Comparison of ENCODE assay signal across 29 mouse cellular contexts in genomic region chr4:53660711-53661110, GRCm38 (mm10). TPM values are rescaled to one million over a fixed set of nuclear protein-coding genes. Genes with fewer than 3 reads are reported as not detected.
DNase-seq lines count a peak whose midpoint lies in the region; ATAC-seq and TF ChIP-seq lines count a peak whose summit lies in the region.
"Had no signal": no experiment of that assay in that cellular context is flagged by ENCODE, and none has a peak within 500 bp of the region (broad histone marks: within the 10 kb centered on the region; RNA-seq: fewer than 3 reads in every experiment).

No protein-coding gene starts in this region.

- no peak overlapping the region for H3K4me2 ChIP-seq in liver, embryonic 11.5 days
- H3K4me2 ChIP-seq in liver, embryonic 14.5 days (ENCODE audit: low read depth) = no peak overlapping the region
- H3K4me2 ChIP-seq: embryonic facial prominence, embryonic 12.5 days; forebrain, embryonic 12.5 days had no signal

- H3K36me3 ChIP-seq in liver, embryonic 11.5 days (ENCODE audit: control insufficient read depth, insufficient read depth, low read length) = no peaks in the 10 kb centered on the region
- H3K36me3 ChIP-seq in liver, embryonic 14.5 days (replicated peaks; ENCODE audit: control insufficient read depth, insufficient read depth, low read depth) = no peaks in the 10 kb centered on the region
- H3K36me3 ChIP-seq: G1E had no signal

- H3K4me3 ChIP-seq in liver, embryonic 11.5 days (ENCODE audit: low read depth, low read length) = no peak overlapping the region
- H3K4me3 ChIP-seq in liver, embryonic 14.5 days (ENCODE audit: insufficient read depth in 1 of 2, low read depth in 2 of 2, low read length in 2 of 2) = no peak overlapping the region
- H3K4me3 ChIP-seq: embryonic facial prominence, embryonic 10.5 days; embryonic facial prominence, embryonic 12.5 days; erythroblast, embryonic 14.5 days; forebrain, embryonic 10.5 days; forebrain, embryonic 12.5 days had no signal

- no peak for TF ChIP-seq CTCF in liver, embryonic 14.5 days (IDR thresholded peaks at IDR 0.05; ENCODE audit: low read depth)

- H3K27ac ChIP-seq in liver, embryonic 11.5 days (ENCODE audit: low read depth, low read length) = no peak overlapping the region
- H3K27ac ChIP-seq in liver, embryonic 14.5 days = no peak overlapping the region
- H3K27ac ChIP-seq: embryonic facial prominence, embryonic 10.5 days; embryonic facial prominence, embryonic 12.5 days; forebrain, embryonic 10.5 days; forebrain, embryonic 12.5 days had no signal

- no peak for DNase-seq in liver, embryonic 11.5 days (ENCODE audit: low spot score)
- no peak for DNase-seq in liver
- DNase-seq in liver, embryonic 14.5 days (ENCODE audit: low read depth in 3 of 3, low spot score in 3 of 3) = no peak
- DNase-seq in heart, adult 9 months (ENCODE audit: low spot score in 2 of 2) = no peak
- no peak for DNase-seq in yolk sac, embryonic 10.5 days (ENCODE audit: low spot score)
- DNase-seq: adrenal gland, adult 8-10 months; adrenal gland, postnatal 14 days; adrenal gland, postnatal 36 days; B cell, adult 2 months; cerebellum, adult 11 months; cerebellum, adult 18-20 months; cerebellum, adult 8-10 months; cerebellum, adult 9-11 months; cerebellum, postnatal 14 days; cerebellum, postnatal 36 days had no signal

- TF ChIP-seq EP300 in liver, embryonic 14.5 days (IDR thresholded peaks at IDR 0.05; ENCODE audit: low read depth) = peak; percentile 44

- H3K4me1 ChIP-seq in liver, embryonic 11.5 days (replicated peaks; ENCODE audit: control insufficient read depth, insufficient read depth, low read length) = 0 out of 2 replicates have a peak, but pooled peaks cover 3% of the 10 kb centered on the region
- H3K4me1 ChIP-seq in liver, embryonic 14.5 days (replicated peaks; ENCODE audit: control insufficient read depth in 2 of 2, insufficient read depth in 2 of 2, low read length in 1 of 2) = no peaks in the 10 kb centered on the region
- H3K4me1 ChIP-seq: embryonic facial prominence, embryonic 10.5 days; embryonic facial prominence, embryonic 12.5 days; forebrain, embryonic 10.5 days; forebrain, embryonic 12.5 days had no signal

- ATAC-seq in liver, embryonic 11.5 days (replicated peaks; ENCODE audit: low FRiP score) = peak; percentile 43; the same call in 1 of the 2 replicates
- ATAC-seq in common myeloid progenitor, adult 5-6 weeks (replicated peaks; ENCODE audit: low read depth, poor library complexity, severe bottlenecking) = 0 out of 2 replicates have a peak, but pooled peaks have one; percentile 29
- ATAC-seq in liver, embryonic 14.5 days (ENCODE audit: insufficient read depth) = no peak
- peak; percentile 97 for ATAC-seq in megakaryocyte-erythroid progenitor cell, adult 5-6 weeks (replicated peaks; ENCODE audit: low FRiP score, low TSS enrichment, poor library complexity, severe bottlenecking)
- ATAC-seq: activated CD4-positive, CD25-positive, alpha-beta regulatory T cell, adult 4 months; CD4-positive, CD25-positive, alpha-beta regulatory T cell, adult 4 months; forebrain, embryonic 14.5 days; forebrain, embryonic 16.5 days; Patski had no signal

- no peak overlapping the region for H3K9ac ChIP-seq in liver, embryonic 11.5 days (ENCODE audit: low read depth, low read length)
- H3K9ac ChIP-seq in liver, embryonic 14.5 days (replicated peaks) = no peak overlapping the region
- H3K9ac ChIP-seq: embryonic facial prominence, embryonic 12.5 days; forebrain, embryonic 12.5 days had no signal

- H3K9me3 ChIP-seq in liver, embryonic 11.5 days (ENCODE audit: control insufficient read depth, low read length) = no peaks in the 10 kb centered on the region
- H3K9me3 ChIP-seq in liver, embryonic 14.5 days (ENCODE audit: control insufficient read depth, low read length) = no peaks in the 10 kb centered on the region
- H3K9me3 ChIP-seq: embryonic facial prominence, embryonic 10.5 days; embryonic facial prominence, embryonic 12.5 days; forebrain, embryonic 10.5 days; forebrain, embryonic 12.5 days; G1E had no signal

- H3K27me3 ChIP-seq in liver, embryonic 11.5 days (replicated peaks; ENCODE audit: control insufficient read depth, insufficient read depth, low read length) = no peaks in the 10 kb centered on the region
- H3K27me3 ChIP-seq in liver, embryonic 14.5 days (ENCODE audit: control insufficient read depth, insufficient read depth, low read length) = no peaks in the 10 kb centered on the region
- H3K27me3 ChIP-seq: CH12.LX; embryonic facial prominence, embryonic 12.5 days; forebrain, embryonic 12.5 days; Patski had no signal

RNA-seq across cellular contexts. Expression of gene Fsd1l, which starts 29.4 kb away (rescaled TPM):
- 2.7 and 3.7 TPM in 2 replicates for polyA plus RNA-seq in liver, embryonic 11.5 days (2014; fragmentation: Nextera tagmentation; extraction: Ambion mirVana)
- 5.8 and 7.1 TPM in 2 replicates for total RNA-seq in common myeloid progenitor, adult 5-6 weeks (2017)
- polyA plus RNA-seq in liver, embryonic 14.5 days (2012; rRNA removed) = 0.45 and 0.47 TPM in 2 replicates
- 0.53 and 1.2 TPM in 2 replicates for polyA plus RNA-seq in liver, embryonic 14.5 days (2014; fragmentation: Nextera tagmentation; extraction: Ambion mirVana)
- total RNA-seq in megakaryocyte-erythroid progenitor cell, adult 5-6 weeks (2014; fragmentation: Nextera tagmentation) = 4.9 and 10.5 TPM in 2 replicates
- total RNA-seq in megakaryocyte-erythroid progenitor cell, adult 5-6 weeks (2017) = 4.3 and 9.9 TPM in 2 replicates
- polyA plus RNA-seq: erythroblast, embryonic 14.5 days; G1E had no signal

RNA-seq across cellular contexts. Expression of gene Fktn, which starts 53.1 kb away (rescaled TPM):
- polyA plus RNA-seq in liver, embryonic 11.5 days (2014; fragmentation: Nextera tagmentation; extraction: Ambion mirVana) = 11.4 and 12.5 TPM in 2 replicates
- 6.3 and 6.9 TPM in 2 replicates for total RNA-seq in common myeloid progenitor, adult 5-6 weeks (2017)
- polyA plus RNA-seq in liver, embryonic 14.5 days (2012; rRNA removed) = 1.5 and 2.0 TPM in 2 replicates
- polyA plus RNA-seq in liver, embryonic 14.5 days (2014; fragmentation: Nextera tagmentation; extraction: Ambion mirVana) = 2.3 and 2.5 TPM in 2 replicates
- 9.4 and 9.9 TPM in 2 replicates for total RNA-seq in megakaryocyte-erythroid progenitor cell, adult 5-6 weeks (2014; fragmentation: Nextera tagmentation)
- total RNA-seq in megakaryocyte-erythroid progenitor cell, adult 5-6 weeks (2017) = 5.8 and 6.2 TPM in 2 replicates
